Mouse (Mus musculus): Measurements from ENCODE around the gene Gm49486. TPM values are rescaled to one million over a fixed set of nuclear protein-coding genes. Genes with fewer than 3 reads are reported as not detected.
A peak's percentile ranks its signal among the peaks of the same experiment; 100 is the strongest.

The Gm49486 gene
- polyA plus RNA-seq, 1 experiment from 2014 or later = not detected

- Histone ChIP-seq H3K36me3 (ENCODE audit: inconsistent target) (no peaks in the 10 kb centered on the region), H3K4me3 (ENCODE audit: inconsistent target) (no peak overlapping the region), H3K79me2 (ENCODE audit: inconsistent target) (no peaks in the 10 kb centered on the region), H3K27ac (no peak overlapping the region)
- WGBS (ENCODE audit: missing documents) = 8% methylated on average over 1 of the region's 1 CpGs
Measured at GRCm38 (mm10) chr15:79268521-79268920, 39.3 kb downstream of the Gm49486 start.

- H3K36me3 ChIP-seq (ENCODE audit: inconsistent target) = no peaks in the 10 kb centered on the region
- H3K27ac ChIP-seq = no peak overlapping the region
- H3K79me2 ChIP-seq (ENCODE audit: inconsistent target) = no peaks in the 10 kb centered on the region
- H3K4me3 ChIP-seq (ENCODE audit: inconsistent target) = peak overlapping the region; percentile 9; the same call in 1 of the 2 replicates
- WGBS (ENCODE audit: missing documents) = 3% methylated on average over 33 of the region's 33 CpGs
Measured at GRCm38 (mm10) chr15:79270317-79271123, 41.3 kb downstream of the Gm49486 start.

GRCm38 (mm10) chr15:79271124-79271746 lies 42.0 kb downstream of the Gm49486 start:
- H3K36me3 ChIP-seq (ENCODE audit: inconsistent target) = no peaks in the 10 kb centered on the region
- H3K4me3 ChIP-seq (ENCODE audit: inconsistent target) = no peak overlapping the region
- H3K79me2 ChIP-seq (ENCODE audit: inconsistent target) = no peaks in the 10 kb centered on the region
- H3K27ac ChIP-seq = no peak overlapping the region
- WGBS (ENCODE audit: missing documents) = 23% methylated on average over 17 of the region's 17 CpGs

GRCm38 (mm10) chr15:79273020-79273419 lies 43.8 kb downstream of the Gm49486 start:
- Histone ChIP-seq H3K4me3 (ENCODE audit: inconsistent target) (no peak overlapping the region), H3K79me2 (ENCODE audit: inconsistent target) (no peaks in the 10 kb centered on the region), H3K36me3 (ENCODE audit: inconsistent target) (no peaks in the 10 kb centered on the region), H3K27ac (no peak overlapping the region)
- 90% methylated on average over 10 of the region's 10 CpGs for WGBS (ENCODE audit: missing documents)

GRCm38 (mm10) chr15:79277728-79278127 lies 48.5 kb downstream of the Gm49486 start:
- no peak overlapping the region for H3K4me3 ChIP-seq (ENCODE audit: inconsistent target)
- H3K27ac ChIP-seq = no peak overlapping the region
- 86% methylated on average over 10 of the region's 10 CpGs for WGBS (ENCODE audit: missing documents)
- no peaks in the 10 kb centered on the region for H3K79me2 ChIP-seq (ENCODE audit: inconsistent target)
- no peaks in the 10 kb centered on the region for H3K36me3 ChIP-seq (ENCODE audit: inconsistent target)

- no peaks in the 10 kb centered on the region for H3K36me3 ChIP-seq (ENCODE audit: inconsistent target)
- H3K4me3 ChIP-seq (ENCODE audit: inconsistent target) = no peak overlapping the region
- H3K27ac ChIP-seq = no peak overlapping the region
- no peaks in the 10 kb centered on the region for H3K79me2 ChIP-seq (ENCODE audit: inconsistent target)
- WGBS (ENCODE audit: missing documents) = 56% methylated on average over 6 of the region's 6 CpGs
Measured at GRCm38 (mm10) chr15:79280209-79280608, 51.0 kb downstream of the Gm49486 start.

- 58% methylated on average over 5 of the region's 5 CpGs for WGBS (ENCODE audit: missing documents)
- Histone ChIP-seq H3K79me2 (ENCODE audit: inconsistent target) (no peaks in the 10 kb centered on the region), H3K27ac (no peak overlapping the region), H3K4me3 (ENCODE audit: inconsistent target) (no peak overlapping the region), H3K36me3 (ENCODE audit: inconsistent target) (no peaks in the 10 kb centered on the region)
Measured at GRCm38 (mm10) chr15:79280850-79281249, 51.7 kb downstream of the Gm49486 start.

- H3K27ac ChIP-seq = no peak overlapping the region
Measured at GRCm38 (mm10) chr15:79281389-79281788, 52.2 kb downstream of the Gm49486 start.

GRCm38 (mm10) chr15:79282434-79282833 lies 53.2 kb downstream of the Gm49486 start:
- Histone ChIP-seq H3K4me3 (ENCODE audit: inconsistent target) (no peak overlapping the region), H3K79me2 (ENCODE audit: inconsistent target) (no peaks in the 10 kb centered on the region)
- 91% methylated on average over 5 of the region's 5 CpGs for WGBS (ENCODE audit: missing documents)

More at GRCm38 (mm10) chr15:79281389-79281788, 52.2 kb downstream of the Gm49486 start:
- 100% methylated on average over 1 of the region's 1 CpGs for WGBS (ENCODE audit: missing documents)
- Histone ChIP-seq H3K4me3 (ENCODE audit: inconsistent target) (no peak overlapping the region), H3K79me2 (ENCODE audit: inconsistent target) (no peaks in the 10 kb centered on the region), H3K36me3 (ENCODE audit: inconsistent target) (no peaks in the 10 kb centered on the region)

GRCm38 (mm10) chr15:79283371-79283770 lies 54.2 kb downstream of the Gm49486 start:
- Histone ChIP-seq H3K79me2 (ENCODE audit: inconsistent target) (no peaks in the 10 kb centered on the region), H3K36me3 (ENCODE audit: inconsistent target) (no peaks in the 10 kb centered on the region), H3K27ac (no peak overlapping the region), H3K4me3 (ENCODE audit: inconsistent target) (no peak overlapping the region)
- WGBS (ENCODE audit: missing documents) = 94% methylated on average over 4 of the region's 4 CpGs

More at GRCm38 (mm10) chr15:79282434-79282833, 53.2 kb downstream of the Gm49486 start:
- H3K36me3 ChIP-seq (ENCODE audit: inconsistent target) = no peaks in the 10 kb centered on the region
- H3K27ac ChIP-seq = no peak overlapping the region

- 90% methylated on average over 10 of the region's 10 CpGs for WGBS (ENCODE audit: missing documents)
- Histone ChIP-seq H3K79me2 (ENCODE audit: inconsistent target) (no peaks in the 10 kb centered on the region), H3K27ac (no peak within 1 kb of the TSS), H3K4me3 (ENCODE audit: inconsistent target) (no peak within 1 kb of the TSS), H3K36me3 (ENCODE audit: inconsistent target) (no peaks in the 10 kb centered on the region)
Measured at GRCm38 (mm10) chr15:79285399-79285798, 56.2 kb downstream of the Gm49486 start, which contains the start of gene Baiap2l2. Gene Baiap2l2, minus strand, starts transcription at chr15:79285537.

- Histone ChIP-seq H3K4me3 (ENCODE audit: inconsistent target) (no peak overlapping the region), H3K27ac (no peak overlapping the region), H3K79me2 (ENCODE audit: inconsistent target) (no peaks in the 10 kb centered on the region), H3K36me3 (ENCODE audit: inconsistent target) (no peaks in the 10 kb centered on the region)
- 96% methylated on average over 7 of the region's 7 CpGs for WGBS (ENCODE audit: missing documents)
Measured at GRCm38 (mm10) chr15:79286141-79286540, 57.0 kb downstream of the Gm49486 start.

- WGBS (ENCODE audit: missing documents) = 92% methylated on average over 3 of the region's 7 CpGs
- H3K27ac ChIP-seq = no peak overlapping the region
- no peaks in the 10 kb centered on the region for H3K36me3 ChIP-seq (ENCODE audit: inconsistent target)
- H3K79me2 ChIP-seq (ENCODE audit: inconsistent target) = no peaks in the 10 kb centered on the region
- no peak overlapping the region for H3K4me3 ChIP-seq (ENCODE audit: inconsistent target)
Measured at GRCm38 (mm10) chr15:79287091-79287490, 57.9 kb downstream of the Gm49486 start.

GRCm38 (mm10) chr15:79288387-79288786 lies 59.2 kb downstream of the Gm49486 start:
- WGBS (ENCODE audit: missing documents) = 96% methylated on average over 3 of the region's 3 CpGs
- Histone ChIP-seq H3K4me3 (ENCODE audit: inconsistent target) (no peak overlapping the region), H3K27ac (no peak overlapping the region), H3K79me2 (ENCODE audit: inconsistent target) (no peaks in the 10 kb centered on the region), H3K36me3 (ENCODE audit: inconsistent target) (no peaks in the 10 kb centered on the region)

GRCm38 (mm10) chr15:79289441-79289840 lies 60.2 kb downstream of the Gm49486 start:
- no peaks in the 10 kb centered on the region for H3K36me3 ChIP-seq (ENCODE audit: inconsistent target)
- H3K79me2 ChIP-seq (ENCODE audit: inconsistent target) = no peaks in the 10 kb centered on the region
- no peak overlapping the region for H3K27ac ChIP-seq
- H3K4me3 ChIP-seq (ENCODE audit: inconsistent target) = no peak overlapping the region
- 98% methylated on average over 12 of the region's 12 CpGs for WGBS (ENCODE audit: missing documents)

Measured in macrophage (primary cell).